Mouse (Mus musculus): ENCODE results near the gene Atxn3.

Gene Atxn3

GRCm38 (mm10) chr12:101891066-101891465 lies 67.0 kb downstream of the Atxn3 start:
- DNase-seq (ENCODE audit: low spot score in 2 of 2) = no peak

GRCm38 (mm10) chr12:101889351-101889750 lies 68.7 kb downstream of the Atxn3 start:
- no peak for DNase-seq (ENCODE audit: low spot score in 2 of 2)

DNA sequence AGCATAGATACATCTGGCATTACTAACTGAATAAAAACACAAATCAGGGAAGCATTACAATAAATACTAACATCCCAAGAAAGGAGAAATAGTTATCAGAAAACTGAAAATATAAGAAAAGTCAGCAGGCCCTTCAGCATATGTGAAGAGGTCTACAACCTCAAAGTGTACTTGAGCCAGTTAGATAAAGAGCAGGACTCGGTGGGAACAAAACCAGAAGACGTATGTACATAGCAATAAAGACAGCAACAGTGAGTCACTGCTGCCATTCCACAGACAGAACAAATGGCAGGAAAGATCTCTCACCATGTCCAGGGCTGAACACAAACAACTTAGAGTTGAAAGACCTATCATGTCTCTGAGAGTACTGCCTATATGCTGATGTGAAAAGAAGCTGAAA lies 69.7 kb downstream of the Atxn3 start:
- no peak for DNase-seq (ENCODE audit: low spot score in 2 of 2)

- DNase-seq (ENCODE audit: low spot score in 2 of 2) = no peak
Measured at GRCm38 (mm10) chr12:101884926-101885325, 73.1 kb downstream of the Atxn3 start.

- DNase-seq (ENCODE audit: low spot score in 2 of 2) = no peak
Measured at GRCm38 (mm10) chr12:101876374-101876773, 81.7 kb downstream of the Atxn3 start.

GRCm38 (mm10) chr12:101875107-101875506 lies 82.9 kb downstream of the Atxn3 start:
- no peak for DNase-seq (ENCODE audit: low spot score in 2 of 2)

Data from frontal cortex, postnatal 14 days (tissue).